Mouse (Mus musculus) stomach, embryonic 15.5 days (tissue): ENCODE results near the gene Smc3. TPM values are rescaled to one million over a fixed set of nuclear protein-coding genes. Genes with fewer than 3 reads are reported as not detected.

Experiments used
- ATAC-seq: fragments of 200-750 bp; cut with Nextera tagmentation; 2 replicates; pipeline ENCODE4 v1.8.0; 2017; ENCODE audit warnings: low read depth, moderate number of reproducible peaks, moderate TSS enrichment; ENCODE audit not compliant: insufficient read depth, low FRiP score
- H3K27ac ChIP-seq: fragments of 300-500 bp; sonication (generic); 2 replicates; pipeline ENCODE4 v1.5.1; 2015; ENCODE audit warnings: mild to moderate bottlenecking, inconsistent platforms
- H3K27me3 ChIP-seq: fragments of 300-500 bp; sonication (generic); replicated peaks from 2 replicates; pipeline ENCODE4 v1.6.1; 2015; ENCODE audit warnings: inconsistent platforms
- H3K36me3 ChIP-seq: fragments of 300-500 bp; sonication (generic); 2 replicates; pipeline ENCODE4 v1.6.1; 2015; ENCODE audit warnings: inconsistent platforms
- H3K4me1 ChIP-seq: fragments of 300-500 bp; sonication (generic); 2 replicates; pipeline ENCODE4 v1.6.1; 2015; ENCODE audit warnings: inconsistent platforms
- H3K4me2 ChIP-seq: fragments of 300-500 bp; sonication (generic); 2 replicates; pipeline ENCODE4 v1.6.1; 2015; ENCODE audit warnings: mild to moderate bottlenecking, inconsistent platforms
- H3K4me3 ChIP-seq: fragments of 300-500 bp; sonication (generic); replicated peaks from 2 replicates; pipeline ENCODE4 v1.5.1; 2015; ENCODE audit warnings: inconsistent platforms
- H3K9ac ChIP-seq: fragments of 300-500 bp; sonication (generic); 2 replicates; pipeline ENCODE4 v1.6.1; 2015; ENCODE audit warnings: inconsistent platforms
- H3K9me3 ChIP-seq: fragments of 300-500 bp; sonication (generic); 2 replicates; pipeline ENCODE4 v1.6.1; 2016; ENCODE audit warnings: inconsistent platforms
- WGBS: fragments of 180-500 bp; shearing (Covaris S2); methylation state at CpG from one replicate; pipeline ENCODE4 v1.1.7; 2015; 5-methylcytosine and 5-hydroxymethylcytosine counted together
- polyA plus RNA-seq: library from polyadenylated mRNA; unstranded; fragments of >200 nt; fragmentation: Nextera tagmentation; extraction: Ambion mirVana; gene quantifications from 2 replicates; pipeline ENCODE4 v1.2.1, GENCODE M21; 2015

Smc3 gene
- 65.5 and 67.4 TPM in 2 replicates for polyA plus RNA-seq

DNA sequence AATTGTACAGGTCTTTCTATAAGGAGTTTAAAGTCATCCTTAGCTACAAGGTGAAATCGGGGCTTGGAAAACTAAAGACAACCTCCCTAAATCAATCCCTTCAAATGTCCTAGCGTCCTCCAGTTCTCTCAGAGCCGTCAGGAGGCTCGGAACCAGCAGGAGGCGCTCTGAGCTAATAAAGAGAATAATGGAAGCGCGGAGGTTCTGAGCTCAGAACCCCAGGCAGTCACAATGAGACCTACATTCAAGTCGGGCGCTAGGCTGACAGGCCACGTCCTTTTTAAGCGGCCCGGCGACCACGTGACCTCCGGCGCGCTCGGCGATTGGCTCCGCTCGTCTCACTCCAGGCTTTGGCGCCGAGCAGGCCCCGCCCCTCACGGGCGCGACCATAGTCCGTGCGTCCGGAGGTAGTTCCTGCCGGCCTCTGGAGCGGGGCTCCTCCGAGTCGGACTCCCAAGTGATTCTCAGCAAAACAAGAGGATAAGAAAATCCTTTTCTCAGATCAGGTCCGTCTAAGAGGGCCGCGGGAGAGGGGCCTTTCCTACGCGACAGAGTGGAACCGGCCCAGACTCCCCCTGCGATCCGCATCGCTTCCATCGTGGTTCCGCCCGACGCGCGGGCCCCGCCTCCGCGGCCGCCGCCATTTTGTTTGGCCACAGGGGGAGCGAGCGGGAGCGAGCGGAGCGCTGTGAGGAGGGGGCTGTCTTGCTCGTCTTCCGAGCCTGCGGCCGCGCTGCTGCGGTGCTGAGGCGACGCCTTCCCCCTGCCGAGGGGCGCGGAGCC lies at the start of gene Smc3:
TSS of gene Smc3 (plus strand) at position 642 of the 783 bp plus-strand sequence.
- Histone ChIP-seq H3K4me3 (peak within 1 kb of the TSS; percentile 93), H3K27ac (peak within 1 kb of the TSS; percentile 95), H3K4me1 (peaks cover 9% of the 10 kb centered on the region; the same call in 1 of the 2 replicates), H3K4me2 (peak within 1 kb of the TSS; percentile 86), H3K27me3 (no peaks in the 10 kb centered on the region), H3K9ac (peak within 1 kb of the TSS; percentile 81), H3K9me3 (no peaks in the 10 kb centered on the region), H3K36me3 (0 out of 2 replicates have a peak, but pooled peaks cover 3% of the 10 kb centered on the region)
- under 1% methylated on average over 65 of the region's 70 CpGs for WGBS
- peak; percentile 96 for ATAC-seq

DNA sequence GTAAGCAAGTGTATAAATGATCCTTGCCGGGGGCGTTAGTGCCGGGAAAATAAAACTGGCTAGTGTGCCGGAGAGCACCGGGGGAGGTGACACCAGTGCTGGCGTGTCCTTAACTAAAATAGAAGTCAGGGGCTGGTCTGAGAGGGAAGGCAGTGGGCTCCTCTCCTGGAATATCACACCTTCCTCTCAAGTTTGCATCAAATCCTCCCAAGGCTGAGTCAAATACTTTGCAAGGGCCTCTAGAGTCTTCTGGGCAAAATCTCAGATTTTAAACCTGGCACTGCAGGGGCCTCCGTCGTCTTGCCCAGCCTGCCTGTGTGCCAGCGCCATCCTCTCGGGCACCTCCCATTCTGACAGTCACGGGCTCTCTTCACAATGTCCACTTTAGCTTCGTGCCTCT lies 49.2 kb upstream of the Smc3 start:
- Histone ChIP-seq H3K9me3 (no peaks in the 10 kb centered on the region), H3K27me3 (no peaks in the 10 kb centered on the region), H3K9ac (no peak overlapping the region), H3K4me2 (no peak overlapping the region), H3K36me3 (no peaks in the 10 kb centered on the region), H3K27ac (no peak overlapping the region), H3K4me1 (peaks cover 5% of the 10 kb centered on the region; the same call in 1 of the 2 replicates), H3K4me3 (no peak overlapping the region)
- WGBS = 71% methylated on average over 12 of the region's 12 CpGs
- ATAC-seq = no peak

DNA sequence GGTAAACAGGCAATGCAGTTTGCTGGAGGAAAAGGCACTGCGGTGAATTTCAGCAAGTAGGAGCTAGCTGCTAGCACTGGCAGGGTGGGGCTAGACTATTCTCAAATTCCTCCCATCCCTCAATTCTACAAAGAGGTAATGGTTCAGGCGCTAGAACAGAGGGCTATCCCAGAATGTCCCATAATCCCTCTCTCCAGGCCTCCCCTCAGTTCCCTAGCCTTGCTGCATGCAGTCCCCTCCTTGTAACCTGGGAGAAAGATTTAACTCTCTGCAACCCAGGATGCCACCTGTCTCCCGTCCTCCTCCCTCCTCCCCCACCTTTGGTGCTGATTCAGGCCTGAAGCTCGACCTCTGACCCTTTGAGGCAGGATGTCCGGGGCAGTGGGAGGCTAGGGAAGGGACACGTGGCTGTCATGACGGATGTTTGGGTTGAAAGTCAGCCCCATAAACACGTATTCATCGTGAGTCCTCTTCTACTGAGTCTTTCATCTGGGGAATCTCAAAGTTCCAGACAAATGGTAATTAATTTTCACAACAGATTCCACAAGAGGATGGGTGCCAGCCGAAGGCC lies 47.9 kb upstream of the Smc3 start:
- H3K4me2 ChIP-seq = no peak overlapping the region
- H3K4me1 ChIP-seq = peaks cover 9% of the 10 kb centered on the region; the same call in 1 of the 2 replicates
- 31% methylated on average over 10 of the region's 10 CpGs for WGBS
- H3K9ac ChIP-seq = no peak overlapping the region
- no peak for ATAC-seq
- H3K27ac ChIP-seq = no peak overlapping the region
- no peaks in the 10 kb centered on the region for H3K9me3 ChIP-seq
- H3K4me3 ChIP-seq = no peak overlapping the region
- H3K36me3 ChIP-seq = no peaks in the 10 kb centered on the region
- no peaks in the 10 kb centered on the region for H3K27me3 ChIP-seq

DNA sequence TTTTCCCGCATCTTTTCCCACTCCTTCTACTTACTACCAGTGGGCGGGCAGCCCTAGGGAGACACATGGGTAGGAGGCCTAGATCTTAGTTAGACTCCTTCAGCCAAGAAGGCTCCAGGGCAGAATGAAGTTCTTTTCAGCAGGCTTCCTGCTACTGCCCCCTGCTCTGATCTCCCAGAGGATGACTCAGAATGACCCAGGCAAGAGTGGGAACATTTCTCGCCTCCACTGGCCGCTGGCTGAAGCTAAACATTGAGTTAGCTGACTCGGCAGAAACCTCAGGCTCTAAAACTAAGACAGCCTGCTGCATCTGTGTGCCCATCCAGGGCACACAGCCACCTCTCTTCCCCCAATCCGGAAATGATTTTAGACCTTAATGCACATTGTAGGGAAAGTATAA lies 47.4 kb upstream of the Smc3 start:
- ATAC-seq = no peak
- no peak overlapping the region for H3K27ac ChIP-seq
- H3K27me3 ChIP-seq = no peaks in the 10 kb centered on the region
- H3K4me3 ChIP-seq = no peak overlapping the region
- H3K4me2 ChIP-seq = no peak overlapping the region
- 51% methylated on average over 6 of the region's 6 CpGs for WGBS
- H3K36me3 ChIP-seq = no peaks in the 10 kb centered on the region
- no peaks in the 10 kb centered on the region for H3K9me3 ChIP-seq
- H3K4me1 ChIP-seq = peaks cover 9% of the 10 kb centered on the region; the same call in 1 of the 2 replicates
- H3K9ac ChIP-seq = no peak overlapping the region

DNA sequence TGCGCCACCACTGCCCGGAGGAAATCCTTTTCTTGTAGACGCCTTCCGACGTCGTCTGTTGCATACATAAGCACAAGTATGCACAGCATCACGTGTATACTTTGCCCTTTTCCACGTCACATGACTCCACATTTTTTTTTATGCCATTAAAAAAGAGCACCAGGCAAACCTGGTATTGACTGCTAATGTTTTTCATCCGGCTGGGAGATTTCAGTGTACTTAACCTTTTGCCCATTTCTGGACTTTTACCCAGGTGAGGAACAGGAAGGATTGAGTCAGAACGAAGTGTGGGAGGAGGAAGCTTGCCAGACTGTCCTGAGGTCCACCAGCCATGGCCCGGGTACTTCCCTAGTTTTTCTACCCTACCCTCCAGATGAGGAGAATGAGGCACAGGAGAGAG lies 45.8 kb upstream of the Smc3 start:
- Histone ChIP-seq H3K4me3 (no peak overlapping the region), H3K9me3 (no peaks in the 10 kb centered on the region), H3K27me3 (no peaks in the 10 kb centered on the region), H3K4me1 (peaks cover 8% of the 10 kb centered on the region; the same call in 1 of the 2 replicates), H3K36me3 (no peaks in the 10 kb centered on the region), H3K27ac (no peak overlapping the region), H3K9ac (no peak overlapping the region), H3K4me2 (no peak overlapping the region)
- ATAC-seq = no peak
- WGBS = 79% methylated on average over 11 of the region's 11 CpGs

DNA sequence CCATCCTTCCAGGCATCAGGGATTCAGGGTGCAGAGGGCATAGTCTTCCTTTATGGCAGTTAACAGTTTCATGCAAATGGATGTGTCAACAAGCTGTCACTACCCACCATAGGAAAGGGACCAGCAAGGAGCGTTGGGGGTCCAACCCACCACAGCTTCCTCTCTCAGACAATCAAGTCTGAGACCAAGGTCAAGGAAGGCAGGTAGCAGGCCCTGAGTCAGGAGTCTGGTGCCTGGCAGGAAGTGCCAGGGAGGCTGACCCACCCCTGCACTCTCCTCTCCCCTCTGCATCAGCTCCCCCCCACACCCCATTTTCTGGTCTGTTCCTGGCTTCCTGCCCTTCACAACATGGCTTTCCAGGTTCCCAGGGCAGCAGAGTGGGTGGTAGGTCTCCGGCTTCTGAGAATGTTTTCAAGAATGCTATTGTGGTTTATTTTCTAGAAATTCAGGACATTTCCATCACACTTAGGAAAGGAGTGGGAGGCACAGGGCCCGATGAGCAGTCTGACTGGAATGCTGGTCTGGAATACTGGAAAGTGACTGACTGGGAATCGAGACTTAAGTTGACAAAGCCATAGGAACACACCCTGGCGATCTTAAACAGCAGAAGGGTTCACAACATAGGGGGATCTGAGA lies 45.1 kb upstream of the Smc3 start:
- Histone ChIP-seq H3K9ac (no peak overlapping the region), H3K36me3 (no peaks in the 10 kb centered on the region), H3K9me3 (no peaks in the 10 kb centered on the region; the same call in 1 of the 2 replicates), H3K4me3 (no peak overlapping the region), H3K27ac (no peak overlapping the region), H3K4me1 (peaks cover 8% of the 10 kb centered on the region; the same call in 1 of the 2 replicates), H3K4me2 (no peak overlapping the region), H3K27me3 (no peaks in the 10 kb centered on the region)
- WGBS = 67% methylated on average over 5 of the region's 5 CpGs
- ATAC-seq = no peak

DNA sequence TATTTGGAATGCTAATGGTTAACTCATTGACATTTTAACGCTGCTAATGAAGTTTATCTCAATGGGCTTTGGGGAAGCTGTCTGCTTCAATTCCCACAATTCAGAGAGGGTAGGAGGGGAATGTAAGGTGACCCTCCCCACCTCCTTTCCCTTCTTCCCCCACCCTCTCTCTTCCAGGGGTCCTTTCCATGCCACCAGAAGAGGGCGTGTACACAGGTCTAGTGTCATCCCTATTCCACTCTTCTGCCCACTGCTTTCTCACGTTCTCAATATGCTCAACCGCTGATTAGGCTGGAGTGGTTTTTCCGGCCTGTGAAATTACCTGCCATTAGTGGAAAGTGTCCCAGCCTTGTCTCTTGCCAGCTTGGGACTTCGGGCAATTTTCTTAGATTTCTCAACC lies 43.4 kb upstream of the Smc3 start:
- 40% methylated on average over 6 of the region's 6 CpGs for WGBS
- Histone ChIP-seq H3K27ac (no peak overlapping the region), H3K9ac (no peak overlapping the region), H3K9me3 (no peaks in the 10 kb centered on the region; the same call in 1 of the 2 replicates), H3K4me2 (peak overlapping the region; percentile 46), H3K4me1 (peaks cover 8% of the 10 kb centered on the region; the same call in 1 of the 2 replicates), H3K4me3 (no peak overlapping the region), H3K27me3 (no peaks in the 10 kb centered on the region), H3K36me3 (no peaks in the 10 kb centered on the region)
- no peak for ATAC-seq

DNA sequence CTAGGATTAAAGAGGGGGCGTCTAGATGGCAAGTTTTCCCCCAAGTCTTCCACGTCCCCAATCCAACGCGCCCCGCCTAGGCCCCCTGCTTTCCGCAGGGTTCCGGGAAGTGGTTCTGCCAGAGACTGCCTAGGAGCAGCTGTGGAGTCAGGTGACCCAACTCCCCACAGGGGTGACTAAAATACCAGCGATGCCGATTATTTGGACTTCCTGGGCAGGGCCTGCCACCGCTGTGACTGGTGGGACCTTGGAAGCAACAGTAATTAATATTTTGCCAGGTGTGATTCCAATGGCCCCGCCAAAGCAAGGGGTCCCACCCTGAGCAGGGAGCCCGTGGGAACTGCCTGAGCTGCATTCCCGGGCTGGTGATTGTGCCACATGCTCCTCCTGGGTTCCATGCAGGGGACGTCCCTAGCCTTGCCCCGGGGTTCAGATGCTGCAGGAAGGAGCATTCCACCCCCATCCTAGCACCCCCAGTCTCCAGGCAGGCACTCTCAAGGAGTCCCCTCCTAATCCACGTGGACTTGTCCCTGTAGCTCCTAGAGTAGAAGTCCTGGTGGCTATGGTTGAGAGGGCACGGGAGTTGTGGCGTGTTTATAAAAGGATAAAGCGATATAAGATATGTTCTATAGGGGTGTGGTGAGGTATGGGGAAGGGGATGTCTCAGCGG lies 42.8 kb upstream of the Smc3 start:
- Histone ChIP-seq H3K27me3 (no peaks in the 10 kb centered on the region), H3K4me3 (peak overlapping the region; percentile 17; the same call in 1 of the 2 replicates), H3K9me3 (no peaks in the 10 kb centered on the region; the same call in 1 of the 2 replicates), H3K36me3 (no peaks in the 10 kb centered on the region), H3K4me2 (peak overlapping the region; percentile 46), H3K9ac (no peak overlapping the region), H3K4me1 (peaks cover 8% of the 10 kb centered on the region; the same call in 1 of the 2 replicates), H3K27ac (no peak overlapping the region)
- 29% methylated on average over 20 of the region's 20 CpGs for WGBS
- ATAC-seq = peak; percentile 63; the same call in 1 of the 2 replicates

DNA sequence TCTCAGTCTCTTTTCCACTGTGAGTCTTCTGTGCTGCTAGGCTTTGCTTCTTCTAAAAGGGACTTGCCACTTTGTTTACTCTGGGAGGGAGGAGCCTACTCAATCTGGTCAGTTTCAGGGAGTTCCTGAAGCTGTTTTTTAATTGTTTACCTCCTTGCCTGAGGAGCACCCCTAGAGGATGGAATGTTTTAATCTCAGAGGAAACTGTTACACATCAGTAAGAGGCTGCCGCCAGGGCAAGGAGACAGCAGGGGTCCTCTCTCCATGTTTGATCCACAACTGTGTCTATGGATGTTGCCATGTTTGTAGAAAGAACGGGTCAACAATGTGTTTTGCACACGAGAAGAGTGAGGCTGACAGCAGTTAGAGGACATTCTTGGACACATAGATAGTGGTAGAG lies 39.8 kb upstream of the Smc3 start:
- 84% methylated on average over 3 of the region's 3 CpGs for WGBS
- Histone ChIP-seq H3K9ac (no peak overlapping the region), H3K4me2 (no peak overlapping the region), H3K36me3 (no peaks in the 10 kb centered on the region), H3K4me1 (peaks cover 8% of the 10 kb centered on the region; the same call in 1 of the 2 replicates), H3K27ac (no peak overlapping the region), H3K4me3 (no peak overlapping the region), H3K9me3 (no peaks in the 10 kb centered on the region; the same call in 1 of the 2 replicates), H3K27me3 (no peaks in the 10 kb centered on the region)
- ATAC-seq = no peak

DNA sequence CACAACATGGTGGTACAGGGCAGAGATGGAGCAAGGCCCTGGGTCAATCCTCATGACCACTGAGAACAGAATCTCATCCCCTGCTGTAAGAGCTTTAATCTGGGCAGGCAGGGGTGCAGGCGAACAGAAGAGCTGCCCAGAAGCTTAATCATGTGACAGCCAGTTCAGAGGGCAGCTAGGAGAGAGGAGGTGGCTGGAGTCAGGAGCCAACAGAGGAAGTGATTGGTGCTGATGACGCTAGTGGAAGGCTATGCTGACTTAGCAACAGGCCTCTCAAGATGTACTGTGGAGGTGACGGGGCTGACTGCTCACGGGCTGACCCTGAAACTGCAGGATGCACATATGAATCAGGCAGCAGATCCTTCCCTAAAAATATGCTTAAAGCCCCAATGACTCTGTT lies 36.0 kb upstream of the Smc3 start:
- Histone ChIP-seq H3K4me3 (no peak overlapping the region), H3K27me3 (no peaks in the 10 kb centered on the region), H3K9ac (no peak overlapping the region), H3K9me3 (no peaks in the 10 kb centered on the region; the same call in 1 of the 2 replicates), H3K36me3 (no peaks in the 10 kb centered on the region), H3K4me1 (no peaks in the 10 kb centered on the region), H3K27ac (no peak overlapping the region), H3K4me2 (no peak overlapping the region)
- WGBS = 47% methylated on average over 4 of the region's 4 CpGs
- ATAC-seq = no peak

DNA sequence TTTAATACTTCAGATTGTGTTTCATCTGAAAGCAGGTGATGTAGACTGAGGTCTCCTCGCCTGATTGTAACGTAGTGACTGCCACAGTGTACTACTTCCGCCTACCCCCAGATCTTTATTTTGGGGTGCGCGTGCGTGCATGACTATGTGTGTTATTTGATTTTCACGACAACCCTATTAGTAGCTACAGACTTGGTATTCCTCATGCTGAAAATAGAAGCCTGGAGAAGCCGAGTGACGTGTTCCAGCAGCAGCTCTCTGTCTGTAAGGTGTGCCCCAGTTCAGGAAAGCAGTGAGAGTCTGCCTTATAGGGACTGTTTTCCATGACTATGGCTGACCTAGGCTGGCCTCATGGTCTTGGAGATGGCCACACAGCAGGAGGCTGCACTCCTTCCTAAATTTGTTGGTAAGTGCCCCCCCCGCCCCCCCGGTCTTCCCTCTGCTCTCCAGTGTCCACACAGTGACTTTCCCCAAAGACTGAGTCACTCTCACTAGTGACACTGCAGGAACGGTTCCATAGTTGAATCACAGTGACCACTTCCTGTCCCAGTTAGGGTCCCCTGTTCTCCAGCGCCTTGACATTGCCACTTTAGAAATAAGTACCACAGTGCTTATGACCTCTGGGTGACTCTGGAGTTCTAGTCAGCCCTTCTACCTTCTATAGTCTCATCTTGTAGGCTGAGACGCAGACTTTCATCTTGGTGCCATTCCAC lies 34.5 kb upstream of the Smc3 start:
- H3K4me3 ChIP-seq = no peak overlapping the region
- H3K27me3 ChIP-seq = no peaks in the 10 kb centered on the region
- no peak overlapping the region for H3K9ac ChIP-seq
- no peaks in the 10 kb centered on the region for H3K4me1 ChIP-seq
- 88% methylated on average over 14 of the region's 14 CpGs for WGBS
- ATAC-seq = no peak
- no peak overlapping the region for H3K27ac ChIP-seq
- no peak overlapping the region for H3K4me2 ChIP-seq
- no peaks in the 10 kb centered on the region for H3K36me3 ChIP-seq
- H3K9me3 ChIP-seq = no peaks in the 10 kb centered on the region
